Mouse (Mus musculus) CH12.LX (cell line): ENCODE data around the gene Socs3.

Source experiments
- CTCF ChIP-seq, 2 experiments: IDR thresholded peaks in 1 of 2; conservative IDR thresholded peaks in 1 of 2; 2 replicates each; pipeline ENCODE4 v1.5.1; 2011 to 2012; ENCODE audit warnings: low read depth in 2 of 2, low read length in 2 of 2, improper control_type of control experiment in 1 of 2, inconsistent platforms in 1 of 2, mild to moderate bottlenecking in 1 of 2, moderate library complexity in 1 of 2
- ELF1 ChIP-seq: IDR thresholded peaks from 2 replicates; pipeline ENCODE4 v1.6.1; 2014; ENCODE audit warnings: low read depth, mild to moderate bottlenecking, inconsistent platforms, low read length, improper control_type of control experiment
- EP300 ChIP-seq: IDR thresholded peaks from 2 replicates; pipeline ENCODE4 v1.6.1; 2011; ENCODE audit warnings: low read length, improper control_type of control experiment
- GABPA ChIP-seq: IDR thresholded peaks from 2 replicates; pipeline ENCODE4 v1.6.1; 2012; ENCODE audit warnings: low read depth, low read length, improper control_type of control experiment, inconsistent platforms; ENCODE audit not compliant: insufficient replicate concordance
- HCFC1 ChIP-seq: IDR thresholded peaks from 2 replicates; pipeline ENCODE4 v1.6.1; 2012; ENCODE audit warnings: low read depth, mild to moderate bottlenecking, inconsistent platforms, low read length, improper control_type of control experiment
- IRF4 ChIP-seq: IDR thresholded peaks from 2 replicates; pipeline ENCODE4 v1.6.1; 2014; ENCODE audit warnings: low read depth, mild to moderate bottlenecking, inconsistent platforms, low read length, improper control_type of control experiment
- MEF2A ChIP-seq: IDR thresholded peaks from 2 replicates; pipeline ENCODE4 v1.6.1; 2014; ENCODE audit warnings: low read depth, mild to moderate bottlenecking, inconsistent platforms, low read length, improper control_type of control experiment, borderline replicate concordance
- NELFE ChIP-seq: IDR thresholded peaks from 2 replicates; pipeline ENCODE4 v1.6.1; 2011; ENCODE audit warnings: low read depth, low read length, improper control_type of control experiment
- TCF12 ChIP-seq: IDR thresholded peaks from 2 replicates; pipeline ENCODE4 v1.6.1; 2014; ENCODE audit warnings: low read depth, mild to moderate bottlenecking, inconsistent platforms, low read length, improper control_type of control experiment
- UBTF ChIP-seq: IDR thresholded peaks from 2 replicates; pipeline ENCODE4 v1.6.1; 2012; ENCODE audit warnings: low read depth, mild to moderate bottlenecking, inconsistent platforms, low read length, improper control_type of control experiment, moderate library complexity
- ZC3H11A ChIP-seq: IDR thresholded peaks from 2 replicates; pipeline ENCODE4 v1.6.1; 2012; ENCODE audit warnings: low read depth, mild to moderate bottlenecking, inconsistent platforms, low read length, improper control_type of control experiment
- ZMIZ1 ChIP-seq: IDR thresholded peaks from 2 replicates; pipeline ENCODE4 v1.6.1; 2012; ENCODE audit warnings: low read depth, mild to moderate bottlenecking, inconsistent platforms, low read length, improper control_type of control experiment

- no peak for TF ChIP-seq ZMIZ1
- TF ChIP-seq EP300: peak; percentile 22; the same call in 1 of the 2 replicates
- no peak for TF ChIP-seq NELFE
- TF ChIP-seq MEF2A: peak; percentile 86; the same call in 1 of the 2 replicates
- no peak for TF ChIP-seq CTCF (conservative IDR thresholded peaks at IDR 0.05 in 1 of 2, IDR thresholded peaks at IDR 0.05 in 1 of 2; ENCODE audit: low read depth in 2 of 2, low read length in 2 of 2)
- TF ChIP-seq IRF4: peak; percentile 89
- no peak for TF ChIP-seq ELF1
- no peak for TF ChIP-seq ZC3H11A
- no peak for TF ChIP-seq GABPA
- no peak for TF ChIP-seq HCFC1
- no peak for TF ChIP-seq TCF12
- TF ChIP-seq UBTF: no peak
These were observed 30.8 kb upstream of the Socs3 start for GRCm38 (mm10) chr11:118000565-118001215.
